Mouse (Mus musculus) midbrain, embryonic 14.5 days (tissue): ENCODE measurements at regions not wholly inside any gene's neighbourhood (a gene's known extent, or its start where the extent isn't known, plus 50 kb on each side); places are given as distances from the start of the nearest gene placed in this dataset.
"Not testable (repeated sequence)": the region's sequence is repeated elsewhere in the genome, so short reads cannot be mapped to it uniquely, and the experiment has no call there.

Experiments
- ATAC-seq: fragments of 200-750 bp; cut with Nextera tagmentation; 2 replicates; pipeline ENCODE4 v1.8.0; 2017; ENCODE audit warnings: moderate number of reproducible peaks, moderate library complexity; ENCODE audit not compliant: low FRiP score, low TSS enrichment
- DNase-seq: peaks from one replicate; pipeline ENCODE4 v3.0.0-alpha.2; 2015
- H3K27ac ChIP-seq: fragments of 300-500 bp; sonication (generic); replicated peaks from 2 replicates; pipeline ENCODE4 v1.5.1; 2014; ENCODE audit warnings: mild to moderate bottlenecking, low read depth, low read length, moderate library complexity
- H3K27me3 ChIP-seq: fragments of 300-500 bp; sonication (generic); 2 replicates; pipeline ENCODE4 v1.6.1; 2014; ENCODE audit warnings: low read length, control low read depth, mixed read lengths; ENCODE audit not compliant: control insufficient read depth, insufficient read depth
- H3K36me3 ChIP-seq: fragments of 300-500 bp; sonication (generic); 2 replicates; pipeline ENCODE4 v1.6.1; 2014; ENCODE audit warnings: low read length, control low read depth; ENCODE audit not compliant: control insufficient read depth, insufficient read depth
- H3K4me1 ChIP-seq: fragments of 300-500 bp; sonication (generic); 2 replicates; pipeline ENCODE4 v1.6.1; 2014; ENCODE audit warnings: mild to moderate bottlenecking, antibody characterized with exemption, low read length, control low read depth; ENCODE audit not compliant: control insufficient read depth, insufficient read depth
- H3K4me2 ChIP-seq: fragments of 300-500 bp; sonication (generic); 2 replicates; pipeline ENCODE4 v1.6.1; 2014; ENCODE audit warnings: mild to moderate bottlenecking, low read length, moderate library complexity
- H3K4me3 ChIP-seq: fragments of 300-500 bp; sonication (generic); replicated peaks from 2 replicates; pipeline ENCODE4 v1.5.1; 2014; ENCODE audit warnings: low read depth, low read length
- H3K9ac ChIP-seq: fragments of 300-500 bp; sonication (generic); replicated peaks from 2 replicates; pipeline ENCODE4 v1.6.1; 2014; ENCODE audit warnings: mild to moderate bottlenecking, low read length, moderate library complexity
- H3K9me3 ChIP-seq: fragments of 300-500 bp; sonication (generic); 2 replicates; pipeline ENCODE4 v1.6.1; 2016; ENCODE audit warnings: low read length, control low read depth, mixed read lengths; ENCODE audit not compliant: control insufficient read depth
- WGBS: fragments of 180-500 bp; shearing (Covaris S2); extraction: QIAGEN DNeasy Blood & Tissue Kit; methylation state at CpG from one replicate; pipeline ENCODE4 v1.1.7; 2014; 5-methylcytosine and 5-hydroxymethylcytosine counted together

GRCm38 (mm10) chr12:15472741-15473140 is 344.0 kb downstream of the Trib2 start:
- Histone ChIP-seq H3K27me3 (no peaks in the 10 kb centered on the region), H3K4me1 (no peaks in the 10 kb centered on the region), H3K9ac (no peak overlapping the region), H3K4me2 (no peak overlapping the region), H3K9me3 (no peaks in the 10 kb centered on the region), H3K36me3 (no peaks in the 10 kb centered on the region), H3K27ac (no peak overlapping the region), H3K4me3 (no peak overlapping the region)
- 86% methylated on average over 3 of the region's 3 CpGs for WGBS
- DNase-seq, result no peak
- no peak for ATAC-seq

- no peak overlapping the region for H3K4me3 ChIP-seq
- H3K4me2 ChIP-seq, result no peak overlapping the region
- ATAC-seq (no peak), DNase-seq (no peak)
- H3K4me1 ChIP-seq, result no peaks in the 10 kb centered on the region
- no peaks in the 10 kb centered on the region for H3K27me3 ChIP-seq
- 98% methylated on average over 1 of the region's 1 CpGs for WGBS
- H3K27ac ChIP-seq, result no peak overlapping the region
- no peak overlapping the region for H3K9ac ChIP-seq
- no peaks in the 10 kb centered on the region for H3K36me3 ChIP-seq
- no peaks in the 10 kb centered on the region for H3K9me3 ChIP-seq
Observed at GRCm38 (mm10) chr12:15459429-15459828, 357.3 kb downstream of the Trib2 start.

GRCm38 (mm10) chr12:15456369-15456768 is 360.4 kb downstream of the Trib2 start:
- ATAC-seq, DNase-seq, H3K27me3 ChIP-seq, H3K4me1 ChIP-seq, H3K9me3 ChIP-seq, H3K4me3 ChIP-seq, H3K36me3 ChIP-seq, H3K27ac ChIP-seq, H3K4me2 ChIP-seq, H3K9ac ChIP-seq: not testable (repeated sequence)

- Histone ChIP-seq H3K9me3 (no peaks in the 10 kb centered on the region), H3K4me1 (no peaks in the 10 kb centered on the region), H3K4me2 (no peak overlapping the region), H3K27me3 (no peaks in the 10 kb centered on the region), H3K36me3 (no peaks in the 10 kb centered on the region), H3K9ac (no peak overlapping the region), H3K27ac (no peak overlapping the region), H3K4me3 (no peak overlapping the region)
- no peak for ATAC-seq
- WGBS, result 89% methylated on average over 2 of the region's 2 CpGs
- DNase-seq, result no peak
Observed at GRCm38 (mm10) chr12:15455744-15456143, 361.0 kb downstream of the Trib2 start.

GRCm38 (mm10) chr12:15449484-15449883 is 367.2 kb downstream of the Trib2 start:
- Histone ChIP-seq H3K9me3 (no peaks in the 10 kb centered on the region), H3K4me3 (no peak overlapping the region), H3K36me3 (no peaks in the 10 kb centered on the region), H3K4me1 (no peaks in the 10 kb centered on the region), H3K4me2 (no peak overlapping the region), H3K9ac (no peak overlapping the region), H3K27me3 (no peaks in the 10 kb centered on the region), H3K27ac (no peak overlapping the region)
- WGBS, result 81% methylated on average over 4 of the region's 4 CpGs
- no peak for DNase-seq
- ATAC-seq, result no peak

- H3K4me2 ChIP-seq, result no peak overlapping the region
- no peak overlapping the region for H3K27ac ChIP-seq
- DNase-seq (peak; percentile 86), ATAC-seq (no peak)
- no peaks in the 10 kb centered on the region for H3K36me3 ChIP-seq
- no peaks in the 10 kb centered on the region for H3K4me1 ChIP-seq
- H3K27me3 ChIP-seq, result no peaks in the 10 kb centered on the region
- H3K4me3 ChIP-seq, result no peak overlapping the region
- H3K9ac ChIP-seq, result no peak overlapping the region
- 13% methylated on average over 4 of the region's 4 CpGs for WGBS
- no peaks in the 10 kb centered on the region for H3K9me3 ChIP-seq
Observed at GRCm38 (mm10) chr12:15416180-15416766, 400.4 kb downstream of the Trib2 start.

- Histone ChIP-seq H3K4me3 (no peak overlapping the region), H3K36me3 (no peaks in the 10 kb centered on the region), H3K27me3 (no peaks in the 10 kb centered on the region), H3K4me1 (0 out of 2 replicates have a peak, but pooled peaks cover 5% of the 10 kb centered on the region), H3K9ac (no peak overlapping the region), H3K27ac (0 out of 2 replicates have a peak overlapping the region, but pooled peaks have one; percentile 33), H3K4me2 (no peak overlapping the region), H3K9me3 (no peaks in the 10 kb centered on the region)
- DNase-seq, result peak; percentile 49
- ATAC-seq, result peak; percentile 66; the same call in 1 of the 2 replicates
- 33% methylated on average over 3 of the region's 3 CpGs for WGBS
Observed at GRCm38 (mm10) chr12:15410419-15410818, 406.3 kb downstream of the Trib2 start.

- 82% methylated on average over 3 of the region's 3 CpGs for WGBS
- H3K4me3 ChIP-seq, ATAC-seq: not testable (repeated sequence)
Observed at GRCm38 (mm10) chr12:15407577-15407976, 409.1 kb downstream of the Trib2 start.

GRCm38 (mm10) chr12:15392641-15393040 is 424.1 kb downstream of the Trib2 start:
- Histone ChIP-seq H3K4me2 (no peak overlapping the region), H3K9me3 (no peaks in the 10 kb centered on the region), H3K27me3 (no peaks in the 10 kb centered on the region), H3K36me3 (no peaks in the 10 kb centered on the region), H3K4me3 (no peak overlapping the region), H3K9ac (no peak overlapping the region), H3K27ac (no peak overlapping the region), H3K4me1 (no peaks in the 10 kb centered on the region)
- DNase-seq, result no peak
- no peak for ATAC-seq
- WGBS, result 83% methylated on average over 3 of the region's 3 CpGs

More at GRCm38 (mm10) chr12:15407577-15407976, 409.1 kb downstream of the Trib2 start:
- not testable (repeated sequence) for H3K36me3 ChIP-seq, H3K9me3 ChIP-seq, H3K27me3 ChIP-seq, H3K4me2 ChIP-seq, H3K9ac ChIP-seq, H3K27ac ChIP-seq, H3K4me1 ChIP-seq, DNase-seq
